In the genomic region with DNA sequence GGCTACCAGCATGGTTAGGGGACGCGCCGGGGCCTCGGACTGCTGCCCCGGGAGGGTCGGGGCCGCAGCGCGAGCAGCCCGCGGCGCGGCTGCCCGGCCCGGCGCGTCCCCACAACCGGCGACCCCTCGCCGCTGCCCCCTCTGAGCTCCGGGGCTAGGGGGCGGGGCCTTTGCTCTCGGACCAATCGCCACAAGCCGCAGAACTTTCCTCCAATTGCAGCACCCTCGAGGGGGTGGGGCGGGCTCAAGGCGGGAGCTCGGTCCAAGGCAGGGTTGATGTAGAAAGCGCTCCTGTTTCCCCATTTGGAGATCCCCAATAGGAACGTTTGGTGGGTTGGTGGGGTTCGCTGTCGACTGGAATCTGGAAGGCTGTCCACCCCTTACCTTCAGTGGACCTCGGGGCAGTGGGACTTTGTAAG, we compare ENCODE assay signal across 8 mouse cellular contexts. TPM values are rescaled to one million over a fixed set of nuclear protein-coding genes. Genes with fewer than 3 reads are reported as not detected.
A peak's percentile ranks its signal among the peaks of the same experiment; 100 is the strongest.
DNase-seq lines count a peak whose midpoint lies in the region; ATAC-seq lines count a peak whose summit lies in the region.

Gene Metrn (minus strand): TSS at position 186 of the 419 bp plus-strand sequence.

- intact Hi-C loops in left cerebral cortex, postnatal 10 days (cut with DNase I): loop anchor here (5.0 kb wide), 1 partner anchor 320 kb away; no protein-coding TSS in a partner anchor

- peak within 1 kb of the TSS; percentile 83 for H3K4me2 ChIP-seq in hindbrain, embryonic 16.5 days (ENCODE audit: low read length)

- 0% methylated on average over 28 of the region's 35 CpGs for WGBS in hindbrain, embryonic 16.5 days

- no peaks in the 10 kb centered on the region for H3K9me3 ChIP-seq in hindbrain, embryonic 16.5 days (ENCODE audit: control insufficient read depth, low read length)
- no peaks in the 10 kb centered on the region for H3K9me3 ChIP-seq in megakaryocyte, embryonic 14.5 days

- peaks cover 28% of the 10 kb centered on the region for H3K4me1 ChIP-seq in hindbrain, embryonic 16.5 days (ENCODE audit: control insufficient read depth, insufficient read depth, low read depth, low read length)
- peaks cover 56% of the 10 kb centered on the region for H3K4me1 ChIP-seq in megakaryocyte, embryonic 14.5 days

- H3K27ac ChIP-seq in hindbrain, embryonic 16.5 days (ENCODE audit: low read depth, low read length): peak within 1 kb of the TSS; percentile 83

- DNase-seq in ZHBTc4 (ENCODE audit: low read depth, low spot score): peak; percentile 90
- DNase-seq in cerebellum, postnatal 4 days (ENCODE audit: low spot score in 2 of 2): peak; percentile 67 to 80
- DNase-seq in gastrocnemius, adult 8-10 months (ENCODE audit: low spot score in 2 of 2): peak; percentile 78 to 80
- peak; percentile 76 to 93 for DNase-seq in left cerebral cortex, postnatal 10 days (ENCODE audit: extremely low spot score in 1 of 2, low spot score in 2 of 2)
- peak; percentile 90 to 92 for DNase-seq in right cerebral cortex, postnatal 10 days (ENCODE audit: low spot score in 2 of 2)
- peak; percentile 82 to 91 for DNase-seq in urinary bladder, postnatal 4 days (ENCODE audit: low spot score in 2 of 2)

- H3K27me3 ChIP-seq in hindbrain, embryonic 16.5 days (replicated peaks; ENCODE audit: control insufficient read depth, insufficient read depth, low read length): peaks cover 3% of the 10 kb centered on the region; the same call in 1 of the 2 replicates
- peaks cover 22% of the 10 kb centered on the region for H3K27me3 ChIP-seq in megakaryocyte, embryonic 14.5 days (replicated peaks)

- H3K9ac ChIP-seq in hindbrain, embryonic 16.5 days (ENCODE audit: low read depth, low read length): peak within 1 kb of the TSS; percentile 67

- peak; percentile 55 for ATAC-seq in hindbrain, embryonic 16.5 days

- H3K4me3 ChIP-seq in hindbrain, embryonic 16.5 days (ENCODE audit: low read length): peak within 1 kb of the TSS; percentile 65
- H3K4me3 ChIP-seq in megakaryocyte, embryonic 14.5 days (replicated peaks): peak within 1 kb of the TSS; percentile 91

- H3K36me3 ChIP-seq in hindbrain, embryonic 16.5 days (ENCODE audit: control insufficient read depth, insufficient read depth, low read length): no peaks in the 10 kb centered on the region
- H3K36me3 ChIP-seq in megakaryocyte, embryonic 14.5 days (replicated peaks; ENCODE audit: low read length): peaks cover 12% of the 10 kb centered on the region

RNA-seq across cellular contexts. Expression of gene Metrn, which starts in this region (rescaled TPM):
- 10 to 100 TPM; 39.6 to 52.1 (median 46.8) TPM for total RNA-seq in gastrocnemius, adult 8-10 months (2022)
- 79.4 and 88.8 TPM in 2 replicates for polyA plus RNA-seq in hindbrain, embryonic 16.5 days (2015; fragmentation: Nextera tagmentation; extraction: Ambion mirVana)
- 10 to 100 TPM; 59.8 to 61.1 TPM for total RNA-seq in left cerebral cortex, postnatal 10 days (2021)
- 59.9 and 91.1 TPM in 2 replicates for polyA plus RNA-seq in megakaryocyte, embryonic 14.5 days (2012; ENCODE audit: insufficient read depth, low replicate concordance)

Comparison
In these comparisons a context has a peak if more than half of its experiments do, and no peak if none do; other contexts are left out.
1. Peak in every context shown above with its lines: DNase-seq, ATAC-seq, H3K4me3 ChIP-seq and H3K27ac ChIP-seq.